Mouse (Mus musculus) bone marrow, adult 2 months (tissue): ENCODE data around the gene Osbpl3.

Source experiments
- CTCF ChIP-seq: fragments of 200-500 bp; IDR thresholded peaks from 2 replicates; pipeline ENCODE4 v1.5.1; 2011; ENCODE audit warnings: low read length, control low read depth; ENCODE audit not compliant: control insufficient read depth, insufficient read depth
- POLR2A ChIP-seq: fragments of 200-500 bp; IDR thresholded peaks from 2 replicates; pipeline ENCODE4 v1.6.1; 2011; ENCODE audit warnings: low read depth, mild to moderate bottlenecking, control low read depth, low read length, borderline replicate concordance; ENCODE audit not compliant: control insufficient read depth

- TF ChIP-seq POLR2A (no peak), CTCF (no peak)
Measured at GRCm38 (mm10) chr6:50486035-50486902, 30.3 kb upstream of the Osbpl3 start.
